Mouse (Mus musculus) myocyte (in vitro differentiated cells): ENCODE results near the gene Dusp8.

ENCODE experiments used
- E2F4 ChIP-seq: IDR thresholded peaks from one replicate; pipeline ENCODE4 v1.6.1; 2011; ENCODE audit warnings: mild to moderate bottlenecking, control low read depth, moderate library complexity; ENCODE audit not compliant: insufficient read depth
- MAX ChIP-seq: IDR thresholded peaks from one replicate; pipeline ENCODE4 v1.6.1; 2011; ENCODE audit warnings: low read depth, mild to moderate bottlenecking, control low read depth
- MYOD1 ChIP-seq, 3 experiments: IDR thresholded peaks; one replicate each; pipeline ENCODE4 v1.6.1; 2011; ENCODE audit warnings: control low read depth in 2 of 3, low read depth in 2 of 3, mild to moderate bottlenecking in 2 of 3, moderate library complexity in 1 of 3; ENCODE audit not compliant: insufficient read length in 2 of 3, control insufficient read depth in 1 of 3
- MYOG ChIP-seq, 3 experiments: IDR thresholded peaks; one replicate each; pipeline ENCODE4 v1.6.1; 2011; ENCODE audit warnings: control low read depth in 2 of 3, low read depth in 2 of 3, mild to moderate bottlenecking in 2 of 3; ENCODE audit not compliant: insufficient read length in 2 of 3, control insufficient read depth in 1 of 3, insufficient read depth in 1 of 3
- POLR2A ChIP-seq: IDR thresholded peaks from one replicate; pipeline ENCODE4 v1.6.1; 2011; ENCODE audit warnings: low read depth, mild to moderate bottlenecking, control low read depth, moderate library complexity; ENCODE audit not compliant: insufficient read length
- POLR2AphosphoS2 ChIP-seq: IDR thresholded peaks from one replicate; pipeline ENCODE4 v1.6.1; 2011; ENCODE audit warnings: low read depth, control low read depth; ENCODE audit not compliant: insufficient read length
- REST ChIP-seq: IDR thresholded peaks from one replicate; pipeline ENCODE4 v1.6.1; 2011; ENCODE audit warnings: mild to moderate bottlenecking, control low read depth, moderate library complexity; ENCODE audit not compliant: insufficient read depth, insufficient read length
- TCF12 ChIP-seq: IDR thresholded peaks from one replicate; pipeline ENCODE4 v1.6.1; 2011; ENCODE audit warnings: mild to moderate bottlenecking, control low read depth; ENCODE audit not compliant: poor library complexity, insufficient read depth, severe bottlenecking
- TCF3 ChIP-seq: IDR thresholded peaks from one replicate; pipeline ENCODE4 v1.6.1; 2011; ENCODE audit warnings: low read depth, control low read depth; ENCODE audit not compliant: insufficient read length
- USF1 ChIP-seq: IDR thresholded peaks from one replicate; pipeline ENCODE4 v1.6.1; 2011; ENCODE audit warnings: low read depth, mild to moderate bottlenecking, control low read depth, moderate library complexity

- TF ChIP-seq POLR2AphosphoS2 (no peak), TCF3 (no peak), POLR2A (no peak), MAX (no peak), USF1 (no peak), TCF12 (no peak), E2F4 (no peak), REST (no peak), MYOG (IDR thresholded peaks at IDR 0.05; ENCODE audit: control insufficient read depth in 1 of 3, insufficient read depth in 1 of 3, insufficient read length in 2 of 3, low read depth in 2 of 3) (no peak), MYOD1 (IDR thresholded peaks at IDR 0.05; ENCODE audit: control insufficient read depth in 1 of 3, insufficient read length in 2 of 3, low read depth in 2 of 3) (no peak)
Observed at GRCm38 (mm10) chr7:142140696-142141095, 45.1 kb upstream of the Dusp8 start.
